Mouse (Mus musculus): ENCODE data around the gene Ikbke.
"Not testable (repeated sequence)": the region's sequence is repeated elsewhere in the genome, so short reads cannot be mapped to it uniquely, and the experiment has no call there.

Ikbke gene

DNA sequence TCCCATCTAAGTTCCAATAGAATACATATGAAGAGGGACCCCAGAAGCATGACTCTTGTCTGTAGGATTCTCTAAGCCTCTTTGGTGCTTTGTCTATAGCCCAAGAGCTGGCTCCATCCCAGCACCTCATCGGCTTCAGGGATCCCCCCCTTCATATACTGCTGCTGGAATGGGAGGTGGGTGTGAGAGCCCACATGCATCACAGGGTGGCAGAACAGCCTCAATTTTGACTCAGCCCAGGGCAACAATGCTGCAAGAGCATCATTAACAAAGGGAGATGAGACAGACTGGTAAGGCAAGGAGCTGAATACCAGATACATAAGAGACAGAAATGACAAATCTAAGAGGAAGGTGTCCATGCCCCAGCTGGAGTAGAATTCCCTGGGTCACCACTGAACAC is 4.8 kb upstream of the Ikbke start:
- DNase-seq (ENCODE audit: extremely low spot score, low read depth, low spot score) = no peak

DNA sequence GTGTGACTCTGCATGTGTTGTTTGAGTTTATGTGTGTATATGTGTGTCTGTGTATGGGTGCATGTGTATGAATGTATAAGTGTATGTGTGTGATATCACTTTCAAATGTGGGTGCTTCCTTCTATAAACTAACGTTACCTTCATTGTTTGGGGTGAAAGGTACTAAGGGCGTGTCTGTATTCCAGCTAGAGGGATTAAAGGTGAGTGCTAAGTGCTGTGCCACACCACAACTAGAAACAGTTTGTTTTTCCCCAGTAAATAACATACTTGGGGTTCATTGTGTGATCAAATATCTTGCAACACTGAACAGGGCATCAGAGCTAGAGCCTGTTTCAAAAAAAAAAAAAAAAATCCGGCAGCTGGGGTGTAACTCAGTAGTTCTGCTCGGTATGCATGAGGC is 2.3 kb upstream of the Ikbke start:
- no peak for DNase-seq (ENCODE audit: extremely low spot score, low read depth, low spot score)

DNA sequence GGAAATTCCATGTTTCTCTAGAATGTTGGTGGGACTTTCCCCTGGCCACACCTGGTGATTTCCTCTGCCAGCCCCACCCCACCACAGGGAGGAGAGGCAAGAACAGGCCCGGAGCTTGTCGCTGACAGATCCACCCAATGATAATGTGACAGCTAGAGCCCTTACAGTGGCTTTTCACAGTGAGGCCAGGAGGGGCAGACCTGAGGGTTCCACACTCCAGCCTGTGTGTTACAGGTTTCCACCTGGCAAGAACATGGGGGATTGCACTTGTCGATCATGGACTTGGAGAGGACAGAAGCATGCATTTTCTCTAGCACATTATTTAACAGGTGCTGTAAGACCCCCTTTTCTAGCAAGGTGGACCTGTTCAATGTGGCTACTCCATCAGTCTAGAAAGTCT is 874 bp upstream of the Ikbke start:
- DNase-seq (ENCODE audit: extremely low spot score, low read depth, low spot score) = no peak

DNA sequence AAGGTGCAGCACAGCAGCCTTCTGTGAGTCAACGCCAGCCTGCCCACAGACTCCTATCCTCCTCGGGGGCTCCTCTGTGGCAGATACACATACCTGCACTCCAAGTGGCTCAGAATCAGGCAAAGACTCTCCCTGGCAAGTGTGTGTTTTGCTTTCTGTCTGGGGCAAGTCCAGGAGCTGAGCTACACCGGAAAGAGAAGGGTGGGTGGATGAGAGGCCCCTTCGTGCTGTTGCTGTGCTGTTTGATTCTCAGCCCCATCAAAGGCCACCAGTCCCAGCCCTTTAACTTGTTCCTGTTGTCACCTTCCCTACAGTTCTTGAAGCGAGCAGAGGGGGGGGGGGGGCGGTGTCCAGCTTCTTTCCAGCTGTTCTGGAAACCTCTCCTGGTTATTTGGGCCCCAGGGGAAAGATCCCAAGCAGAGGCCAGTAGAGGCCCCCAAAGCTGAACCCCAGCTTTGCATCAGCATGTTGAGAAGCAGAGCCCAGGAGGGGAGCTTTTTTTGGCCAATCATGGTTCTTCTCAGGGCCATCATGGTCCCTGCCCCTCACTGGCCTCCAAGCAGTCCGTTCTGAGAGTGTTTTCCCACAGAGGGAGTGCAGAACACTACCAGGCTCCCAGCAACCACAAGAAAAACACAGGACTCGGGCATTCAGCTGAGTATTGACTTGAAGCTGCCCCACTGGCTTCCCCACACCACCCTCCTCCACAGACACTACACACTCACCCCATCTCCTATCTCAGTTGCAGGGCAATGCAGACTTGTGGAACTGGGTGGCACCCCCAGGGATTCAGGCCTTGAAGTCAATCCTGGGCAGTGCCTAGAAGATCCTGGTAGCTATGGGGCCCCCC is 575 bp downstream of the Ikbke start:
- DNase-seq (ENCODE audit: extremely low spot score, low read depth, low spot score) = no peak

DNA sequence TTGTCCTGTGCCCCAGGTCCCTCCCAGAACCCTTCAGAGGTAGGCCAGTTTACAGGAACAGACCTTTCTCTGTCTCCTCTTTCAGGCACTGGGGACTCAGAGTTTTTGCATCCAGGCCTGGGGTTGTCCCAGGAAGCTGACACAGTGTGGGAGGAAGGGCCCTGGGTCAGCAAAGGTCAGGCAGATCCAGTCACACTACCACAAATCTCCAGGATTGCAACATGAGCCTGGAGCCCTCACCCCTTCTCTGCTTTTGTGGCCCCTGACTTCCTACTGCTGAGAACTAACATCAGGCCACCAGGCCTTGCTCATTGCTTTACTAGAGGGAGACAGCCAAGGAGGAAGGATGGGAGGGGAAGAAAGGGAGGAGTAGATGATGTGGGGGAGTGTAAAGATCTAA is 2.6 kb downstream of the Ikbke start:
- no peak for DNase-seq (ENCODE audit: extremely low spot score, low read depth, low spot score)

DNA sequence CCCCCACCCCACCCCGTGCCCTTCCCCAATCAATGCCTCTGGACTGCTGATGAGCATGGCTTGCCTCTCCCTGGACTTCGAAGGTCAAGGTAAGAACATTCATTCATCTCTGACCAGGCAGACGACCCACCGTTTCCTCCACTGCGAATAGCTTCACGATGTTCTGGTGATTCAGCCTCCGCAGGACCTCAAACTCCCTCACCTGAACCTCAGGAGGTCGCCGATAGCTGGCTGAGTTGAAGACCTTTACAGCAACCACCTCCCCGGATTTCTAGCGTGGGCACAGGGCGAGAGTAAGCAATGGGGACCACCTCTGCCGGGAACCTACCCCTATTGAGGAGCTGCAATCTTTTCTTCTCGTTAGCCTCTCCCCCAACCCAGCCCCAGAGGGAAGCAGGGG is 3.8 kb downstream of the Ikbke start:
- no peak for DNase-seq (ENCODE audit: extremely low spot score, low read depth, low spot score)

DNA sequence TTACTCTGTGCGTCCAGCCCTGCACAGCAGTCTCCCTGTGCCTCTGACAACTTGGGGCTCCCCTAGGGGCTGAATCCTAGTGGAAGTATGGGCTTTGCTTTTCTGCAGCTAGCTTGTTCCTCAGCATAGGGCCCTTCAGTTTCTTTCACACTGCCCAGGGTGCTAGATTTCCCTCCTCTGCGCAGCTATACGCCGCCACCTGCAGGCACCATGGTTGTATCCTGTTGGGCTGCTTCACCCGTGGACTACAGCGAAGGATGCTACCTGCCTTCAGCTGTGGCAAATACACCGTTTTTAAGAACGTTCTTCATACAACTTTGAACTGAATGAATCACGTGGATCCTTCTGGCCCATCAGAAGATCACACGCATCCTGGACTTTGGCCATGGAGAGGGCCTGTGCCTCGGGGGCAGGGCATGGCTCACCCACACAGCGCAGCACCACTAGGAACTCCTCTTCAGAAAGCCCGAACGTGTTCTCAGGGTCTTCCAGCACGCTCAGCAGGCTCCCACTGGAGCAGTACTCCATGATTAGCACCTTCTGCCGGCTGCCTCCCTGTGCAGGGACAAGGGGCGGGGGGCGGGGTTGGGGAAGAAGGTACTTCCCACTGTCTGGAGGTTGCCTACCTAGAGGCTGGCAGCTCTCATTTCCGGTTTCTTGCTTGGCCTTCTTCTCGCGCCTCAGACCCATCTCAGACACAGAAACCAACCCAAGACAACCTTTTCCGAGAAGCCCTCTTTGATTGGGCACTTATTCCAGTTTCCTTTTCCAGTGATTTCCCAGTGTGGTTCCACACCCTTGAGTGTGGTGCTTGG is 4.5 kb downstream of the Ikbke start:
- no peak for DNase-seq (ENCODE audit: extremely low spot score, low read depth, low spot score)

DNA sequence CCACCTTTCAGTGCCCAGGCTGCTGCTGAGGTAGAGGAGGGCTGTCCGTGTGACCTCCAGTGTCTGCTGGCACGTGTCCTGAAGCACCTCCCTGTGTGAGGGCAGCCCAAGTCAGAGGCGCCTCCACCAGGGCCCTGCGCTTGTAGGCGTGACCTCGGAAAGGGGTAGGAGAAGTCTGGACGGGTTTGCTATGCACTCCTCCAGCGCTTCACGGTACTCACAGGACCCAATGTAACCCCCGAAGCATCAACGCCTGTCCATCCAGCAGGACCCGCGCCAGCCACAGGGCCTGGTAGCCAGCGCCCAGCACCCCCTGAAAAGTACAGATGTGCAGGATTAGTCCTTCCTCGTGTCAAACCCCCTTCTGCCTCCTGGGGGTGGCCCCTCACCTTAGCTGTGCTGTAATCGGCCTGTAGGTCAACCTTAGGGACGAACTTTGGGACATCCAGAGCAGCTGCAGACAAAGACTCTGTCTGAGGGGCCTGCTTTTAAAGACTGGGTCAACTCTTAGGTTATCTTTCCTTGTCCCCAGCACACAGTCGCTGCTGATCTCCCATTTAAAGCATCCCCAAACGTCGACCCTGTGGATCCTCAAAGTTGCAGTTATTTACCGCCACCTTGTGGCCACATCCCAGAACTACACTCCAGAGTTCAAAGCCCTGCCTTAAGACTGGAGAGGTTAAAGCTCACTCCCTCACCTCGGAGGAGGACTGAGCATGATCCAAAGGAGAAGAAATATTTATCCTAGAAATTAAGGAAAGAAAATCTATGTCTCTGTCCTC is 9.4 kb downstream of the Ikbke start:
- peak; percentile 88 for DNase-seq (ENCODE audit: extremely low spot score, low read depth, low spot score)

DNA sequence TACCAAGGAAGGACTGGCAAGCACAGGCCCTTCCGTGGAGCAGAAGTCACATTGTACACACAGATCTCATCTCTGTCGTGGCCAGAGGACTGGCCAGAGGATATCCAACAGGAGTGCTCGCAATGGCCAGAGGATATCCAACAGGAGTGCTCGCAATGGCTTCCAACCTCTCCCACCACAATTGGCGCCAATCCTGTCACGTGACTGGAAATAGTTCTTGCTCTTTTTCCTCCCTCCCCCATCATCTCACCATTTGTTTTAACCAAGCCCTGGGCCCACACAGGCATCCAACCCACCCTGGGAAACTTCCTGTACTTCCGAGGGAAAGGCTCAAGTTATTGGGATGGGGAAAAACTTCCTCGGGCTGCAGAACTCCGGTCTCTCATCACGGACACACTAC is 10.6 kb downstream of the Ikbke start:
- no peak for DNase-seq (ENCODE audit: extremely low spot score, low read depth, low spot score)

DNA sequence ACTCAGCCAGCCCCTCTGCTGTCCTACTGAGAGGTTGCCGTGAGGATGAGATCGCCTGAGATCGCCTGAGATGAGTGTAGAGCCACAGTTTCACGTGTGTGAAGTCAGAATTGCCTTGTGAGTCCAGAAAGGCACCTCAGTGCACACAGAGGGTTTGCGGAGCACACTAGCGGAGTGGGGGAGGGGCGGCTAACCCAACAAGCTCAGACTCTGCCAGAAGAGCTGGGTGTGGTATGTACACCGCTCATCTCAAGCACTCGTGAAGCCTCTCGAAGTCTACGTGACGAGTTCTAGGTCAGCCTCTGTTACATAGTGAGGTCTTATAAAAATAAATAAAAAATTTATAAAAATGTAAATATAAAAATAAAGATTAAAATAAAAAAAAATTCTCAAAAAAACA is 15.5 kb downstream of the Ikbke start:
- no peak for DNase-seq (ENCODE audit: extremely low spot score, low read depth, low spot score)

DNA sequence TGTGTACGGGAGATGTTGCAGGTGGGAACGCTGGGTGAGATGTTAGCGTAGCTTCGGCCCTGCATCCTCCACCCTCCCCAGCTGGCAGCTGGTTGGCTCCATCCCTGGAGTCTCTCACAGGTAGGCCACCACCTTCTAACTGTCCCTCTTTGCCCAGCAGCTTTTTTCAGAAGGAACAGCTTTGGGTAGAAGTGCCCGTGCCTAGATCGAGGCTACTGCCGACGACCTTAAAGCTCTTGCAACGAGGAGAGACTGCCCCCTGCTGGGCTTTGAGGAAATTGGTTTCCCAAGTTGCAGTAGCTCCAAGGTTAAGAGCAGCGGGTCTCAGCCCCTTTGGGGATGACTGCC is 19.1 kb downstream of the Ikbke start:
- peak; percentile 35 for DNase-seq (ENCODE audit: extremely low spot score, low read depth, low spot score)

DNA sequence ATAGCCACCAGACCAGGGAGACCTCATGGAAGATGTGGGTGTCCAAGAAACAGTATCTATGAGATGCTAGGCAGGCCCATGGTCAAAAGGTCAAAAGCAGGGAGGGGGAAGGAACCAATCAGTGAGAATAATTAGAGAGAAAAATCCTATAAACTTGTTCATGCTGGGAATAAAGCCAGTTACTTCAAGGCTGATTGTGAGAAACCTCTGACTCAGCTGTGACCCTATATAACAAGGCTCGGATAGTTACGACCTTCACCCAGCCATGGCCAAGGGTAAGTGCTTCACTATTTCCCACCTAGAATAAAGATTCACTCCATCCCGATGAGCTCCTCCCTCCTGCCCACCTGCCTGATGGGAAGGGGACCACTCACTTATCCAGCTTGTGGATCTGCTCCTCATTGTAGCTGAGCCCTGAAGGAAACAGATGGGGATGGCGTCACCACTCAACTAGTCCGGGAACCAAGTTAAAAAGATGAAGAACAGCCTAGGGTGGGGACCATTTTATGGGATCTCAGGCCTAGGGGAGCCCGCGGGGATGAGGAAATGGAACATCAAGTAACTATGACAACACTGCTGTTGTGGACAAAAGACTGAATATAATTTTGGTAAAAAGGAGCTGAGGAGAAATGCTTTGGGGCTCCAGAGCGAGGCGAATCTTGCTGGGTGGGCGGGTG is 19.6 kb downstream of the Ikbke start:
- DNase-seq (ENCODE audit: extremely low spot score, low read depth, low spot score) = no peak

DNA sequence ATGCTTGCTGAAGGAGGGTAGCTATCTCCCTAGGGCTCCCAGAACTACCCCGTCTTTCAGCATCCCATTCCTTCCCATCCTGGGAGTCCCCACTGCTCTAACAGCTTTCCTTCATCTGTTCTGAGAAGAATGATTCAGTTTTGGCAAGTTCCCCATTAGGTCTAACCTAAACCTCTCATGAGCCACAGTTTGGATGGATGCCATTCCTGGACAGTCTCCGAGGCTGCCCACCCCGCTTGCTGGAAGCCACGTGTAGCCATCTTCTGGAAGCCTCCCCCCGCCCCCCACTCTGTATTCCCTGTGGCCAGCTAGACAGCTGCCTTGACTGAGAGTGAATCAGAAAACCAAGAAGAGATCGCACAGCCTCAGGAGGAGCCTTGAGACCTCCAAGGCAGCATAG is 22.1 kb downstream of the Ikbke start:
- no peak for DNase-seq (ENCODE audit: extremely low spot score, low read depth, low spot score)

DNA sequence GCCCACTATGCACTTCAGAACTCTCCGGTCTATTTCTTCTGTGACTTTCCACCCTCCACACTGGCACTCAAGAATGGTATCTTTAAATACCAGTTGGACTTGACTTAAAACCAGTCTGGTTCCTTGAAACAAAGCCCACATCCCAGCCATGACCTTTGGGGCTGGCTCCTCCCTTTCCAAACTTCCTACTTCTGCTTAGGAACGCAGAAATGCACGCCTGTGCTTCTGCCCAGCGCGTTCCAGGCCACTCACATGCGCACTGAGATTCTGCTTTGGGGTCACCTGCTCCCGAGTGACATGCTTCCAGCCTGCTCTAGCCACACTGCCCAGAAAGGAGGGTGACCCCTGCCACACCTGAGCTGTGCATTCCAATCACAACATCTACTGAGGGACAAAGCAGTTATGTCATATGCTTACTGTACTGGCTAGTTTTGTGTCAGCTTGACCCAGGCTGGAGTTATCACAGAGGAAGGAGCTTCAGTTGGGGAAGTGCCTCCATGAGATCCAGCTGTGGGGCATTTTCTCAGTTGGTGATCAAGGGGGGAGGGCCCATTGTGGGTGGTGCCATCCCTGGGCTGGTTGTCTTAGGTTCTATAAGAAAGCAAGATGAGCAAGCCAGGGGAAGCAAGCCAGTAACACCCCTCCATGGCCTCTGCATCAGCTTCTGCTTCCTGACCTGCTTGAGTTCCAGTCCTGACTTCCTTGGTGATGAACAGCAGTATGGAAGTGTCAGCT is 26.7 kb downstream of the Ikbke start:
- not testable (repeated sequence) for DNase-seq (ENCODE audit: extremely low spot score, low read depth, low spot score)

DNA sequence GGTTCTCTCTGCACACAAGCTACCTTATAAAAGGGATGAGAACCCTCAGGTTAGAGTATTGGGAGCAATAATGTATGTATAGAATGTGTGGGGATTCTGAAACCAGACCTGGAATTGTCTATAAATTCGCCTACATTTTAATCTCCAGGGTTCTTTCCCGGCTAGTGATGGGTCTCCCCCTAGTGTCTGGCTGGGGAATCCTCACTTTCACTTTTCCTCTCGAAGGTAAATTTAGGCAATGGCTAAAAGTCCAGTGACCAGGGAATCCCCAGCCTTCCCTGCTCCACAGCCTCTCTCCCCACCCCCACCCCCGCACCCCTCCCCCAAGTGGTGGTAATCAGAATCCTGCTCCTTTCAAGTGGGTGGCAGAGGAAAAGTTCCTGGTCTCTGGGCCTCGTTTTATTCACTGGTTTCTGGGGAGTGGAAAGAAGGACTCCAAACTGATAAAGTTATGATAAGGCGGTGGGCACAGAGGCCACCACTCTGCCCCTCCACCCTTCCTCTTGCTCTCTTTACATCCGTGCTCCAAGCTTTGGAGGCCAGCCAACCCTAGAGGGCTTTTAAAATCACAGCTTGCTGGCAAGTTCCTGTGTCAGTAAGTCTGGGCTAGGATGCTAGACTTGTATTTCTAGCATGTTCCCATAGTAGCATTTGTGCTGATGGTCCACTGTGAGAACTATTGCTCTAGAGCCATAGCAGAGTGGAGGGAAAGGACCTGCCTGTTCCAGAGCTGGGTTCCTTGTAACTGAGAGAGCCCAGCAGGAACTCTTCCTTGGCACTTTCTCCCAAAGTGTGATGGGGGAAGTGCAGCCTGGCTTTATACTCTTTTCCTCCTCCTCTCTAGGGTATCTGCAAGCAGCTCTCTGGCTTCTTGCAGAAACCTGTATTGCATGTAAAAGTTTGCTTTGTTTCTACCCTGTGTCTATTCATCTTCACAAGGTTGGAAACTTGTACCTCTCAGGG is 32.7 kb downstream of the Ikbke start:
- DNase-seq (ENCODE audit: extremely low spot score, low read depth, low spot score) = peak; percentile 12

DNA sequence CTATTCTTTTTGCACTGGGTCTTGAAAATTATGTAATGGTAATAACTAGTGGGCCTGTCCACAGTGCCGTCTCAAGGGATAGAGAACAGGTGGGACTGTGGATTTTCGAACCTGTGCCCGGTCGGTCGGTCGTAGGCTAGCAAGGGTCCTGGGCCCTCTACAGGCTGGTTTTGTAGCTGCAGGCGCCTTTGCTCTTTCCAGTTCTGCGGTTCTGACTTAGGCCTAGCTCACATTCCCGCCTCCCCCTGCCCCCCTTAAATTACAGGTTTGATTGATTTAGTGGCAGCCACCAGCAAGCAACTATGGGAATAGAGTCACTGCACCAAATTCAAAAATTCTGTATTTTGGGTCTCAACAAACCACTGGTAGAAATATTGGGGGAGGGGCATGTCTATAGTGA is 33.5 kb downstream of the Ikbke start:
- no peak for DNase-seq (ENCODE audit: extremely low spot score, low read depth, low spot score)

DNA sequence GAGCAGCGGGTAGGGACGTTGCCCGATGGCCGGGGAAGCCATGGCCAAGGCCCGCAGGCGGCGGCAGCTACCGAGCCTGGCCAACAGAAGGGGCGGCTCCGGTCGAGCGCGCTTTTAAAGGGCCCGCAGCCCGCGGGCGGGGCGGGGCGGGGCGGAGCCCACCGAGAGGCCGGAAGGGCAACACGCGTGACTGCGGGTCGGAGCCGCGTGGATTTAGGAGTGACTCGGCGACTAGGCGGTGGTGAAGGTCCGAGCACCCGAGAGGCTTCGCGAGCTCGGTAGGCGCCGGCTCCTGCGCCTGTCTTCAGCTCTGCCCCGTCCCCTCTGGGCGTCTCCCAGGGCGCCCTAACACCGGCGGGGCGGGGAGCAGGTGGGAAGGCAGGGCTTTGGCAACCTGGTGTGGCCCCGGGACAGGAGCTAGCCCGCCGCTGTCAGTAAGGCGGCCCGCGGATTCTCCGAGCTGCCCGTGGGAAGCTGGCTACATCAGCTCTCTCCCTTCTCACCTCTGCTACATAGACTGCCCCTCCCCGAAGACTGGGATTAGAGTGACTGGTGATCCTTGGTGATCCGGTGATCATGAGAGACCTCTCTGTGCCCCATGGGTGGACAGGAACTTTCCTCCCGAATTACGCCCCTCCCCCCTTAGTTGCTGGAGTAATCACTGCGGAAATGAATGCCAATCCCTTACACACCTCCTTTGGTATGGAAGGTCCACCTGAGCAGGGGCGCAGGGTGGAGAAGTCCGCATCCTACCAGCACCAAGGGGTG is 34.1 kb downstream of the Ikbke start, which contains the start of gene Rassf5:
Rassf5 (minus strand) TSS at position 170 of the 768 bp plus-strand sequence.
- no peak for DNase-seq (ENCODE audit: extremely low spot score, low read depth, low spot score)

DNA sequence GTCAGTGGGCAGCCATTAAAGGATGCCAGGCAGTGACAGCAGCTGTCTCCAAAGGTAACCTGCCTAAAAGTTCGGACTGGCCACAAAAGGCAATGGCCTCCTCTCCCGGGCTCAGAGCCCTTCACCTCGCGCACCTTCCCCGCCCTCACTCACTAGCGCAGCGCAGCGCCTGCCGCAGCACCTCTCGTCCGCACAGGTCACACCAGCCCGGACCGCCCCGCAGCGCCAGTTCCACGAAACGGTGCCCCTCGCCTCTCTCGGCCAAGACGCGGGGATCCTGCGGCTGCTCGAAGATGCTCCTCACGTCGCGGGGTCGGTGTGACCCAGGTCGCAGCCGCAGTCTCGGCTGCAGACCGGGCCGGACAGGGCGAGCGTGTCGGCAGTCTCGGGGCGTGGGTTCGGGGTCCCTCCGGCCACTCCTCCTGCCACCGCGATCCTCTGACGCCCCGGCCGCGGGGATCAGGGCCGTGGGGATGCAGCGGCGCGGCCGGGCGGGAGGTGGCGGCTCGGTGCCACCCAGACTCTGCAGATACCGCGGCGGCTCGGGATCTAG is 34.8 kb downstream of the Ikbke start:
- no peak for DNase-seq (ENCODE audit: extremely low spot score, low read depth, low spot score)
